Mouse (Mus musculus): ENCODE measurements at regions not wholly inside any gene's neighbourhood (a gene's known extent, or its start where the extent isn't known, plus 50 kb on each side); places are given as distances from the start of the nearest gene placed in this dataset.
A peak's percentile ranks its signal among the peaks of the same experiment; 100 is the strongest.

DNA sequence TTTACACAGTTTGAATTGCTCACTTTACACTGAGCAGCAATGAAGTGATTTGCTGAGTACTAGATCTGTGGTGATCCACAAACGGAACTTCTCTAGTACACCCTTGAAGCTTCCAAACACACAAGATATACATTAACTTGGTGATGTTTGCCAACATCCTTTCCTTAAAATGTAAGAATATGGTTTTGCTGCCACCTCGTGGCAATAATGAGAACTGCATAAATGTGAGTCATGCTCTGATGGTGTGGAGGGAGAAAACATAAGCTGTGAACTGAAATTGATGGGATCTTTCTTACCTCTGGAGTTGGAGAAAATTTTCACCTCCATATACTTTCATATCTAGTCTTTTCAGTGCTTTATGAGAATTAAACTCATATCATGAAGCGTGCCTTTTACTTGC is 51.6 kb downstream of the Bex3 start:
- peak; percentile 6 to 88 for DNase-seq (ENCODE audit: extremely low spot score in 1 of 2, low spot score in 1 of 2)

DNA sequence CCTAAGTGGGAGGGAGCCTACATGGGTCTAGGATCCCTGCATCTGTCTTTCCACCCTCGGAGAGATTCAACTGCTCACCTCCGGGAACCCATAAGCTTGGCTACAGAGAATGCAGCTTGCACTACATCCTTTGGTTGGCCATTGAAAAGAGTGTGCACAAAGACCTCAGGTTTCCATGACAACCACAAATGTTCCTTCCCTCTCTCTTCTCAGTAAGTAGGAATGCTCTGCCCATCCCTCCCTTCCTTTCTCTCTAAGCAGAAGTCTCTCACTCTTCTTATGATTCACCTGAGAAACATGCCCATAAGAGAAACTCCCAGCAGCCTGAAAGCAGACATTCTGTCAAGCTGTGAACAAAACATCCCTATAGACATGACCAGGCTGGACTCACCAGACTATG is 95.8 kb downstream of the Bex3 start:
- DNase-seq (ENCODE audit: extremely low spot score in 1 of 2, low spot score in 1 of 2) = no peak

Measured in frontal cortex, adult 2 months (tissue).